Mouse (Mus musculus): ENCODE measurements around the gene Olfr1168.
"Not testable (repeated sequence)": the region's sequence is repeated elsewhere in the genome, so short reads cannot be mapped to it uniquely, and the experiment has no call there.

The Olfr1168 gene

DNA sequence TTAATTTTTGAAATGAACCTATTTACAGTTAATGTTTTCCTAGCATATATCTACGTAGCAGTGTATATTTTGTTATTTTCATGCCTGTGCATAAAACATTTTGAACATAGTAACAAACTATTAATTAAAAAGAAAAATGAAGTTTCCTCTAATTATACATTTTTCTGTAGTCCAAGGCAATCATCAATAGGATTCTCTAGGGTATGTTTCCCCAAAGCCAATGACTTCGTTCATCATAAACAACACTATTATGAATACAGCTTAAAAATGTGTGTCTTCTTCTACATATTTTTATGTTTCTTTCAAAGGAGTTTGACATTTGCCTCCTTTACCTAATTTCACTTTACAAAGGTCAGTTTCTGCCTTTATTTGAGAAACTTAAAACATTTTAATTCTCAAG is at the start of gene Olfr1168:
Gene Olfr1168 (plus strand): TSS at position 301 of the 400 bp plus-strand sequence.
- DNase-seq: no peak

DNA sequence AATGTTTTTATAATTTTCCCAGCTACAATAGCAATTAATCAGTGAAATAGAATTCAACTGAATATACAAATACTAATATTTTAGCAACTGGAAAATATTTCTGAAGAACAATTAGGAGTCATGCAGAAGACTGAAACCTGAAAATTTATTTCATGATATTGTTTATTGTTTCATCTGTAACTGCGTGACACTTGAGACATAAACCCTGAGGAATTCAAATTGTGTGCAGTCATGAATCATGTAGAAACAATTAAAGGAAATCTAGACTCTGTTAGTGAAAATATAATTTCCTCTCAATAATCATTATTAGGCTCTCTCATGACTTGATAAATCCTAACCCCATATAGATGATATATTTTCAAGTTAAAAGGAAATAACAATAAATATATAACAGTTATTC is 26.6 kb upstream of the Olfr1168 start, which contains the start of gene Olfr1167:
Gene Olfr1167 (minus strand): TSS at position 101 of the 400 bp plus-strand sequence.
- not testable (repeated sequence) for DNase-seq

DNA sequence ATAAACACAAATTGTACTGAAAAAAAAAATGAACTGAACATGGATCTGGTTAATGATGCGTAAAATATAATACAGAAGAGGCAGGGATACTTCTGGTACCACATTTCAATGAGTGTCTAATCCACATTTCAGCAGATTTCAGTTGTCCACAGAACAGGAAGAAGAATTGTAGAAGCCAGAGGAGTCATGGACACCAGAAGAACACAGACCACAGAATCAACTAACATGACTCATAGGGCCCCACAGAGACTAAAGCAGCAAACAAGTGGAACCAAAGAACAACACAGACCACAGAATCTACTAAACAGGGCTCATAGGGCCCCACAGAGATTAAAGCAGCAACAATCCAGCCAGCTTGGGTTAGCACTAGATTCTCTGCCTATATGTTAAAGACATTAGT is 39.1 kb downstream of the Olfr1168 start:
- DNase-seq: peak; percentile 60

DNA sequence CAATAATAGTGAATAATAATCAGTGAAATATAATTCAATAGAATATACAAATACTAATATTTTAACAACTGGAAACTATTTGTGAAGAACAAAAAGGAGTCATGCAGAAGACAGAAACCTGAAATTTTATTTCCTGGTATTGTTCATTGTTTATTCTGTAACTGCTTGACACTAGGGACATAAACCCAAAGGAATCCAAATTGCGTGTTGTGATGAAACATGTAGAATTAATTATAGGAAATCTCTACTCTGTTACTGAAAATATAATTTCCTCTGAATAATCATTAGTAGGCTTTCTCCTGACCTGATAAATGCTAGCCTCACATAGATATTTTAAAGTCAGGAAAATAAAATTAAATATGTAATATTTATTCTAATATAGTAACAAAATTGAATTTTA is 46.6 kb downstream of the Olfr1168 start, which contains the start of gene Olfr1170:
Gene Olfr1170 (minus strand): TSS at position 101 of the 400 bp plus-strand sequence.
- no peak for DNase-seq

Data from heart, adult 11 months (tissue).